Mouse (Mus musculus) CD4-positive, CD25-positive, alpha-beta regulatory T cell (primary cell): ENCODE measurements around the gene Zbtb2. TPM values are rescaled to one million over a fixed set of nuclear protein-coding genes. Genes with fewer than 3 reads are reported as not detected.

ENCODE experiments used
- polyA plus RNA-seq: library from polyadenylated mRNA; unstranded; fragments of 100-300 nt; shearing (Covaris generic); gene quantifications from one replicate; pipeline ENCODE4 v1.2.1, GENCODE M21; 2017

Zbtb2 gene
- 43.6 TPM for polyA plus RNA-seq

GRCm38 (mm10) chr10:4387701-4388383 lies at the start of gene Zbtb2:
Gene Zbtb2 (minus strand): TSS chr10:4388108.

GRCm38 (mm10) chr10:4432123-4432931 lies 44.4 kb upstream of the Zbtb2 start, which contains the start of the genes Rmnd1 and Armt1:
Gene Rmnd1 (minus strand): TSS chr10:4432388.
Gene Armt1 (plus strand): TSS chr10:4432467.

Other genes starting within 250 kb of the Zbtb2 start
- gene Akap12, start 121.7 kb downstream of the Zbtb2 start, polyA plus RNA-seq = 8.2 TPM
- 71.6 TPM for gene Rmnd1, start 44.3 kb upstream of the Zbtb2 start, polyA plus RNA-seq
- gene Armt1, start 44.4 kb upstream of the Zbtb2 start, polyA plus RNA-seq = 25.2 TPM
- gene Ccdc170, start 94.4 kb upstream of the Zbtb2 start, polyA plus RNA-seq = 0.13 TPM
- 1.5 TPM for gene Esr1, start 223.5 kb upstream of the Zbtb2 start, polyA plus RNA-seq